Mouse (Mus musculus) limb, embryonic 15.5 days (tissue): ENCODE results near the gene Dkkl1. TPM values are rescaled to one million over a fixed set of nuclear protein-coding genes. Genes with fewer than 3 reads are reported as not detected.

Experiments
- ATAC-seq: fragments of 200-750 bp; cut with Nextera tagmentation; 2 replicates; pipeline ENCODE4 v1.8.0; 2017; ENCODE audit warnings: low read depth, moderate TSS enrichment; ENCODE audit not compliant: insufficient number of reproducible peaks, low FRiP score, low TSS enrichment
- H3K27ac ChIP-seq: fragments of 300-500 bp; sonication (generic); 2 replicates; pipeline ENCODE4 v1.5.1; 2015; ENCODE audit warnings: moderate library complexity, mild to moderate bottlenecking, inconsistent platforms
- H3K27me3 ChIP-seq: fragments of 300-500 bp; sonication (generic); 2 replicates; pipeline ENCODE4 v1.6.1; 2015; ENCODE audit warnings: inconsistent platforms
- H3K36me3 ChIP-seq: fragments of 300-500 bp; sonication (generic); 2 replicates; pipeline ENCODE4 v1.6.1; 2015; ENCODE audit warnings: inconsistent platforms
- H3K4me1 ChIP-seq: fragments of 300-500 bp; sonication (generic); 2 replicates; pipeline ENCODE4 v1.6.1; 2015; ENCODE audit warnings: inconsistent platforms
- H3K4me2 ChIP-seq: fragments of 300-500 bp; sonication (generic); 2 replicates; pipeline ENCODE4 v1.6.1; 2015; ENCODE audit warnings: mild to moderate bottlenecking, inconsistent platforms
- H3K4me3 ChIP-seq: fragments of 300-500 bp; sonication (generic); 2 replicates; pipeline ENCODE4 v1.5.1; 2015; ENCODE audit warnings: mild to moderate bottlenecking, inconsistent platforms
- H3K9ac ChIP-seq: fragments of 300-500 bp; sonication (generic); 2 replicates; pipeline ENCODE4 v1.6.1; 2015; ENCODE audit warnings: inconsistent platforms
- H3K9me3 ChIP-seq: fragments of 300-500 bp; sonication (generic); 2 replicates; pipeline ENCODE4 v1.6.1; 2016; ENCODE audit warnings: inconsistent platforms
- WGBS: fragments of 180-500 bp; shearing (Covaris S2); methylation state at CpG from one replicate; pipeline ENCODE4 v1.1.7; 2015; 5-methylcytosine and 5-hydroxymethylcytosine counted together
- polyA plus RNA-seq: library from polyadenylated mRNA; unstranded; fragments of >200 nt; fragmentation: Nextera tagmentation; extraction: Ambion mirVana; gene quantifications from 2 replicates; pipeline ENCODE4 v1.2.1, GENCODE M21; 2015

Gene Dkkl1
- polyA plus RNA-seq, 1 experiment from 2014 or later: 51.2 TPM

DNA sequence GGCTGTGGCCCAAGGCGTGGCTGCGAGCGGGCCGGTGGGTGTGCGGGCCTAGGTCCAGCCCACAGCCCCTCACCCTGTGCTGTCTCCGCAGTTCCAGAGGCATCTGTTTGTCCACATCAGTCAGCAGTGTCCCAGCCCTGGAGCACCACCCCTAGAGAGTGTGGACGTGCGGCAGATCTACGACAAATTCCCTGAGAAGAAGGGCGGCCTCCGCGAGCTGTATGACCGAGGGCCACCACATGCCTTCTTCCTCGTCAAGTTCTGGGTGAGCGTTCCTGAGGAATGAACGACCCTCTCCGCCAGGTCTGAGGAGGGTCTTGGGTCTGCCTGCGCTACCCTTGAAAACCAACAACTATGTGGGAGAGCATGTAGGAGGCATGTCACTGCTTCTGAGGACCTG lies 16.6 kb upstream of the Dkkl1 start:
- Histone ChIP-seq H3K9ac (no peak overlapping the region), H3K4me1 (peaks cover 6% of the 10 kb centered on the region), H3K9me3 (no peaks in the 10 kb centered on the region), H3K36me3 (peaks cover 86% of the 10 kb centered on the region), H3K27ac (no peak overlapping the region), H3K4me2 (no peak overlapping the region), H3K27me3 (no peaks in the 10 kb centered on the region), H3K4me3 (no peak overlapping the region)
- WGBS: 94% methylated on average over 18 of the region's 18 CpGs
- ATAC-seq: no peak

DNA sequence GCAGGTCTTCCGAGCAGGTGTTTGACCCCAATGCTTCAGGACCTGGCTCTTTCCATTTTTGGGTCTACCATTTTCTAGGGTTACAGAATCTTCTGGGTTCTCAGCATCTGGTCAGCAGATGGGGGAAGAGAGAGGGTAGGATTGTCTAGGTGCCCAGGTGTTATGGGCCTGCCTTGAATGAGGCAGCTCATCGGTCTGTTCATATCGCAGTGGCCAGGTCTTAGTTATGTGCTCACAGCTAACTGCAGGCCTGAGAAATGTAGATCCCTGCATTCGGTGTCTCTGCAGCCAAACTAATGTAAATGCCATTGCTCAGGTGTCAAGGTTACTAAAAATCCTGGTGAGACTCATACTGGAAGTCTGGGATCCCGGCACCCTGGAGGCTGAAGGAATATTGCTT lies 14.5 kb upstream of the Dkkl1 start:
- Histone ChIP-seq H3K4me1 (no peaks in the 10 kb centered on the region; the same call in 1 of the 2 replicates), H3K36me3 (peaks cover 88% of the 10 kb centered on the region), H3K9ac (no peak overlapping the region), H3K9me3 (no peaks in the 10 kb centered on the region), H3K4me2 (no peak overlapping the region), H3K27me3 (no peaks in the 10 kb centered on the region), H3K27ac (no peak overlapping the region), H3K4me3 (no peak overlapping the region)
- no peak for ATAC-seq
- 88% methylated on average over 5 of the region's 5 CpGs for WGBS

DNA sequence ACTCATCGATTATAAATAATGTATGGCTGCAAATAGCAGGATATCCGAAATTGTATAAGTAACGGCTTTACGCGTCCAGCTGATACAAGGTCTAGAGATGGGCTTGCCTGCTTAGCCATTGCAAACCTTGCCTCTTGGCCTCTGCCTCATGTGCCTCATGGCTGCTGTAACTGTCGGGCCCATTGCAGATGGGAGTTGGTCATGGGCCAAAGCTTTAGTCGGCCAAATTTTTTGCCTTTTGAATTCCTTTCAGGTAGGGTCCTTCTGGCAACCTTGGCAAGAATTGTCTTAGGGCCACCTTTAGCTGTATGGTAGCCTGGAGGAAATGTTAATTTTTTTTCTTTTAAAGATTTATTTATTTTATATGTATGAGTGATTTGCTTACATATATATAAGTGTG lies 12.9 kb upstream of the Dkkl1 start:
- Histone ChIP-seq H3K27ac (no peak overlapping the region), H3K9me3 (no peaks in the 10 kb centered on the region), H3K9ac (no peak overlapping the region), H3K27me3 (no peaks in the 10 kb centered on the region), H3K4me2 (no peak overlapping the region), H3K36me3 (peaks cover 96% of the 10 kb centered on the region), H3K4me3 (no peak overlapping the region), H3K4me1 (no peaks in the 10 kb centered on the region)
- 87% methylated on average over 7 of the region's 7 CpGs for WGBS
- ATAC-seq: no peak

DNA sequence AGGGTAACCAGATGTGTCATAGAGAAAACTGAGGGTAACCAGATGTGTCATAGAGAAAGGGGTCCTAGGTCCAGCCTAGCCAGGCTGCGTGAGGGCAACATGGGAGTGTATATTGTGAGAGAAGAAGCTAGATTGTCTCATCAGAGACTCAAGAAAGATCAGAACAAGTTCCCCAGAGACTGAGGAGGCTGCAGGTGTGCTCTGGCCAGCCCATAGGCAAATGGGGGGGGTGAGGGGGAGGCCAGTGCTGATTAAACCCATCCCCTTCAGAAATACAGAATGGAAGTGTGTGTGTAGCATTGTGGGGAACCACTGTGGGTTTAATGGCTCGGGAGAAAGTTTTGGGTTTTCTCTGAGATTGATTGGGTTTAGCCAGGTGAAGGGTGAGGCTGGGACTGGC lies 9.7 kb upstream of the Dkkl1 start:
- H3K36me3 ChIP-seq: peaks cover 88% of the 10 kb centered on the region
- no peak overlapping the region for H3K4me2 ChIP-seq
- H3K9ac ChIP-seq: no peak overlapping the region
- no peak overlapping the region for H3K4me3 ChIP-seq
- ATAC-seq: no peak
- H3K9me3 ChIP-seq: no peaks in the 10 kb centered on the region
- H3K27ac ChIP-seq: no peak overlapping the region
- H3K4me1 ChIP-seq: peaks cover 21% of the 10 kb centered on the region
- H3K27me3 ChIP-seq: no peaks in the 10 kb centered on the region
- WGBS: 83% methylated on average over 2 of the region's 2 CpGs

DNA sequence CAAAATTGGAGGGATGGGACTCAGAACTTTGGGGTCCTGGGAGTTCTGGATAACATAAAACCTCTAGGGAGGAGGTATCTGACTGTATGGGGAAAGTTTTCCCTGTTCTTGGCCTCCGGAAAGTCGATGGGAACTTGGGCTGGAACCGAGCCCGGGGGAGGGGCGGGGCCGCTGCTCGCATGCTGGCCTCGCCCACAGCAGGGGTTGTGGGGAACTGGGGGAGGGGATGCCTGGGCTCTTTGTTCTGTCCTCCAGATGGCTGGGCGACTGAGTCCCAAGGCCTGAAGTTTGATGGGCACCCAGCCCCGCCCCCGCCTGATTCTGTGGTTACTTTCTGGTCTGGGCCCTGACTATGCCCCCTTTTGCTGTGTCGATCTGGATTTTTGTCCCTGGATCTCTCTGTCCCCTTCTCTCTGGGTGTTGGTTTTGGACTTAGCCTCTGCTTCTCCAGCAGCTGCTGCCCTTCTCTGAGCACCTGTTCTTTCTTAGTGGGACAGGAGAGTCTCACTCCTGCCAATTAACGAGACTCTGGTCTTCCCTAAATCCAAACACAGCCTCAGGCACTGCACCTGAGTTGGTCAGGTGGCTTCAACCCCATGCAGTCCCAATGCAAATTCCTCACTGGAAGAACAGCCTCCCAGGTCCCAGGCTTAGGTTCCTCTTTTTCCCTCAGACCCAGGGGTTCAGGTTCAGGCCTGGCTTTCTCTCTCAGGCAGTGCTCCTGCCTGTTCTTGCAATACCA lies 4.7 kb upstream of the Dkkl1 start:
- 1% methylated on average over 13 of the region's 13 CpGs for WGBS

DNA sequence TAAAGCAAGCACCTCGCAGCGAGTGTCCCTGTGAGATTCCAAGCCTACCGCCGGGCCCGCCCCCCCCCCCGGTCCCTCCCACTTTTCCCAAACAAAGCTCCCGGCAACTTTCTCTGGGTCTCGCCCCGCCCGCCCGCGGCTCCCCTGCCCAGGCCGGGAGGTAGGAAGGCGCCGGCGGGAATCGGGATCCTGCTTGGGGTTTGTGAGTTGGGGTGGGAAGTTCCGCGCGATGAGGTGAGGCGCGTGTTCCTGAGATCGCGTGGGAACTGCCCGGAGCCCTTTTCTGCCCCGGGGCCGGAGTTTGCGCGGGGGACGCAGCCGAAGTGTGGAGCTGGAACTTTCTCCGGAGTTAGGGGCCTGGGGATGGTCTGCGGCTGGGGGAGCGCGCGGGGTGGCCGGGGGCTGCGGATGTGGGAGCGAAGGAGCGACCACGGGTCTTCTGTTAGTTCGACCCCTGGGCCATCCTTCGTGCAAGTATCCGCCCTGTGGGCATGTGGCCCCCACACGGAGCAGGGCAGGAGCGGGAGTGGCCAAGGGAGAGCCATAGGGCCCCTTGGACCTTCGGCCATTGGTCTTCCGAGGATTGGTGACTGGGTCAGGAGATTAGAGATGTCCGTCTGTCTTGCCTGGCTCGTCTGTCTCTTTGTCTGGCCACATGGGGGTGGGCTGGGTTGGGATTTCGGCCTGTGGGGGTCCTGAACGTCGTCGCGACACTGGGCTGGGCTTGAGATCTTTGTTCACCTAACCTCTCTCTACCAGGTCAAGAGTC lies 3.9 kb upstream of the Dkkl1 start, which contains the start of gene Tead2:
Tead2 (plus strand) TSS at position 81 of the 769 bp plus-strand sequence.
- peaks cover 16% of the 10 kb centered on the region for H3K27me3 ChIP-seq
- H3K4me1 ChIP-seq: peaks cover 37% of the 10 kb centered on the region
- peak within 1 kb of the TSS; percentile 75 for H3K4me3 ChIP-seq
- no peaks in the 10 kb centered on the region for H3K9me3 ChIP-seq
- peak within 1 kb of the TSS; percentile 97 for H3K9ac ChIP-seq
- peak within 1 kb of the TSS; percentile 95 for H3K27ac ChIP-seq
- peak within 1 kb of the TSS; percentile 74 for H3K4me2 ChIP-seq
- ATAC-seq: peak; percentile 61
- H3K36me3 ChIP-seq: peaks cover 31% of the 10 kb centered on the region
- WGBS: 0% methylated on average over 54 of the region's 55 CpGs

More for the DNA sequence above, 4.7 kb upstream of the Dkkl1 start:
- Histone ChIP-seq H3K4me3 (peak overlapping the region; percentile 75), H3K27ac (peak overlapping the region; percentile 95), H3K27me3 (peaks cover 9% of the 10 kb centered on the region), H3K4me1 (peaks cover 34% of the 10 kb centered on the region), H3K4me2 (peak overlapping the region; percentile 74), H3K9ac (peak overlapping the region; percentile 97), H3K36me3 (peaks cover 39% of the 10 kb centered on the region), H3K9me3 (no peaks in the 10 kb centered on the region)
- ATAC-seq: peak; percentile 74

DNA sequence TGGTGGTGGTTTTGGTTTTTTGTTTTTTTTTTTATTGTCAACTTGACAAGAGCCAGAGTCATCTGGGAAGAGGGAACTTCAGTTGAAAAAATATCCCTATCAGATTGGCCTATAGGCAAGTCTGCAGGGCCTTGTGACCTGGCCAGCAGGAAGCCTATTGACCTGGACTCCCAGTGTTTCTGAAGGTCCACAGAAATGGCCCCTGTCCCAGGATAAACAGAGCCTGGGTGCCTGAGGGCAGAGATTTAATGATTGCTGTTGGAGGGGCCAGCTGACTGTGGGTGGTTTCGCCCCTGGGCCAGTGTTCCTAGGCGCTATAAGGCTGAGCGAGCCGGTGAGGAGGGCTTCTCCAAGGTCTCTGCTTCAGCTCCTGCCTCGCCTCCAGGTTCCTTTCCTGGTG lies 1.8 kb upstream of the Dkkl1 start:
- Histone ChIP-seq H3K4me1 (peaks cover 35% of the 10 kb centered on the region), H3K9me3 (no peaks in the 10 kb centered on the region), H3K4me2 (no peak overlapping the region), H3K36me3 (peaks cover 10% of the 10 kb centered on the region), H3K9ac (no peak overlapping the region), H3K4me3 (no peak overlapping the region), H3K27ac (no peak overlapping the region), H3K27me3 (peaks cover 31% of the 10 kb centered on the region)
- WGBS: 66% methylated on average over 5 of the region's 5 CpGs
- ATAC-seq: no peak

DNA sequence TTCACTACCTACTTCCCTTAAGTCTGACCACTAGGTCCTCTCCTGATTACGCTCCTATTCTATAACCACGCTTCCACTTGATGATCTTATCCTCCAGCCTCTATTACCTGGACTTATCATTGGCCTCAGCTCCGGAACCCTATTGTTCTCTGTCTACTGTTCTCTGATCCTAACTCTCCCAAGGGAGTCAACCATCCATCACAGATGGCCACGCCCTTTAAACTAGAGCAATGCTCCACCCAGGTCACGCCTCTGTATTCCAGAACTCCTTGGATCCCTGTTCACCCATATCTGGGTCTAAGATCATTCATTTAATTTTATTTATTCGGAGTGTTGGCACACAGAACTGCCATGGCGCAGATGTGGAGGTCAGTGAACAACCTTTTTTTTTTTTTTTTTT lies 409 bp upstream of the Dkkl1 start:
- no peak for ATAC-seq
- no peak overlapping the region for H3K4me3 ChIP-seq
- no peak overlapping the region for H3K9ac ChIP-seq
- no peak overlapping the region for H3K27ac ChIP-seq
- H3K27me3 ChIP-seq: peaks cover 31% of the 10 kb centered on the region
- WGBS: 70% methylated on average over 7 of the region's 7 CpGs
- H3K4me1 ChIP-seq: peaks cover 23% of the 10 kb centered on the region
- H3K36me3 ChIP-seq: no peaks in the 10 kb centered on the region
- H3K4me2 ChIP-seq: no peak overlapping the region
- H3K9me3 ChIP-seq: no peaks in the 10 kb centered on the region

DNA sequence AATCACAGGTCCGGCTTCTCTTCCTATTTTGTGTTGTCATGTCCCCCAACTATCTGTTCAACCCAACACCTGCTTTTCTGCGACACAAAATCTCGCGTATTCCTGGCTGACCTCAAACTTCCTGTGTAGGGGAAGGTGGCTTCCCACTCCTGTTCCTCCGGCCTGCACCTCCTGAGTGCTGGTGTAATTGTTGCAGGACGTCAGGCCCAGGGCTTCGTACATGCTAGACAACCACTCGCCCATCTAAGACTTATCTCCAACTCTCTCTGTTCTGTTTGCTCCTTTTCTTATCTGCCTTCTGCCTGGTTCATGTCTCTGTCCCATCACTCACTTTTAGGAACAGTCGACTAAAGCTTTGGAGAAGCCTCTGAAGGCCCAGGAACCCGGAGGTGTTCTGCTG lies 877 bp downstream of the Dkkl1 start:
- H3K9ac ChIP-seq: no peak overlapping the region
- no peaks in the 10 kb centered on the region for H3K9me3 ChIP-seq
- no peaks in the 10 kb centered on the region for H3K36me3 ChIP-seq
- H3K4me2 ChIP-seq: no peak overlapping the region
- peaks cover 14% of the 10 kb centered on the region for H3K4me1 ChIP-seq
- 66% methylated on average over 10 of the region's 10 CpGs for WGBS
- H3K27ac ChIP-seq: no peak overlapping the region
- H3K27me3 ChIP-seq: peaks cover 31% of the 10 kb centered on the region
- H3K4me3 ChIP-seq: no peak overlapping the region
- ATAC-seq: no peak

DNA sequence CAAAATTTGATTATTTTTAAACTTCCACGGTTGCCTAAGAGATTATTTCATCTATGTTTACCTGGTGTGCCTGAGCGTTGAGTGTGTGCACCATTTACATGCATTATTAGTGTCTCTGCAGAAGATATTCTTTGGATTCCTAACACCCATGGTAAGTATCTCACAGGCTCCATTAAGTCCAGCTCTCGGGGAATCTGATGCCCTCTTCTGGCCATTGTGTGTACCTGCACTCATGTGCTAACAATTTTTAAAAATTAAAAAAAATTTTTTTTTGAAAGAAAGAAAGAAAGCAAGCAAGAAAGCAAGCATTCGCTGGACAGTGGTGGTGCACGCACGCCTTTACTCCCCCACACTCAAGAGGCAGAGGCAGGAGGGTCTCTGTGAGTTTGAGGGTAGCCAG lies 3.7 kb downstream of the Dkkl1 start:
- no peak overlapping the region for H3K27ac ChIP-seq
- 79% methylated on average over 6 of the region's 6 CpGs for WGBS
- H3K4me3 ChIP-seq: no peak overlapping the region

DNA sequence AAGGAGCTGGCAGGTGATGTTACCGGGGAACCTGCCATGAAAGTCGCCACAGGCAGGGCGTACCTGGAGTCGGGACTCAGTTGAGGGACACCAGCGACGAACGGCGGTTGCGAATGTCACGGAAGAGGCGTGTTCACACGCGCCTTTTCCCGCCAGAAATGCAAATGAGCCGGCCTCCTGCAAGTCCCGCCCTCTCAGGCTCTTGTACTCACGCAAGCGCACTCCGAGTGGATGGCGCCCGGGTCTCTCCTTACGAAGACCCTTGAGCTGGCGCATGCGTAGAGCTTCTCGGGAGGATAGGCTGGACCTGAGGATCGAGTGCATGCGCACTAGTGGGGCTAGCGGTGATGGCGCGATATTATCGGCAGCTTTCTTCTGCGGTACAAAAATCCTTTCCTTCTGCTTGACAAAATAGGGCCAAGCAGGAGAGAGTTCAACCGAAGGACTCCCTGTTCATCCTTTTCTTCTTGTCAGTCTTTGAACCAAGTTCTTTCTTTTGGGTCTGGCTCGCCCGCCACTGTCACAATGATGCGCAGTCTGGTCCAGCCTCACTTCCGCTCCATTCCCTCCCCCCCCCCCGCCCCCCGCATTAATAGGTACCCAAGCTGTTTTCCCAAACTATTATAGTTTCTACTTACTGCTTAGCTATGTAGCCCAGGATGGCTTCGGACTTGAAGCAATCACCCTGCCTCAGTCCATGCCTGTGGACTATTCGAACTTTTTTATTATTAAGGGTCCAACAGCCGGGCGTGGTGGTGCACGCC lies 7.4 kb downstream of the Dkkl1 start, which contains the start of gene Ccdc155:
Ccdc155 (minus strand) TSS at position 513 of the 764 bp plus-strand sequence.
- Histone ChIP-seq H3K4me2 (peak within 1 kb of the TSS; percentile 59), H3K4me3 (peak within 1 kb of the TSS; percentile 47), H3K9me3 (no peaks in the 10 kb centered on the region), H3K36me3 (no peaks in the 10 kb centered on the region), H3K9ac (no peak within 1 kb of the TSS), H3K4me1 (peaks cover 5% of the 10 kb centered on the region; the same call in 1 of the 2 replicates), H3K27me3 (peaks cover 3% of the 10 kb centered on the region; the same call in 1 of the 2 replicates), H3K27ac (peak within 1 kb of the TSS; percentile 43; the same call in 1 of the 2 replicates)
- ATAC-seq: peak; percentile 91
- 8% methylated on average over 44 of the region's 44 CpGs for WGBS

More for the DNA sequence above, 3.7 kb downstream of the Dkkl1 start:
- Histone ChIP-seq H3K36me3 (no peaks in the 10 kb centered on the region), H3K9ac (no peak overlapping the region), H3K4me2 (no peak overlapping the region), H3K4me1 (peaks cover 13% of the 10 kb centered on the region; the same call in 1 of the 2 replicates), H3K9me3 (no peaks in the 10 kb centered on the region), H3K27me3 (peaks cover 31% of the 10 kb centered on the region)
- ATAC-seq: no peak
